Comparison of ENCODE assay signal across 26 mouse cellular contexts in the genomic region with DNA sequence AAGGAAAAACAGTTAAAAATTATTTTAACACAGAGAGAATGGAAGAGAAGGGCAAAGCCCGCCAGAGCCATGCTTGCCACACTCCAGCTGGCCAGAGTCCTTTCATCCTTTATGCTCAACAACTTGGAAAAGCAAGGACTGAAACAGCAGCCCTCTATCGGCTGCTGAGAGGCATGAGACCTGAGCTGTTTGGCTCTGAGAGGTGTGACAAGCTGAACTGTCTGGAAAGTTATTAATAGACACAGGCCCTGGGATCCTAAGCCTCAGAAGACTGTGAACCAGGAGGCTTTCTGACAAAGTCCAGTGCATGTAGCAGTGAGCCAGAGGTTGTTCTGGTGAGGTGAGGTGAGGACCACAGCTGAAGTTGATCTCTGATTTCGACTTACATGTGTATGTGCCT. TPM values are rescaled to one million over a fixed set of nuclear protein-coding genes. Genes with fewer than 3 reads are reported as not detected.
DNase-seq lines count a peak whose midpoint lies in the region; ATAC-seq and TF ChIP-seq lines count a peak whose summit lies in the region.
"Had no signal": no experiment of that assay in that cellular context is flagged by ENCODE, and none has a peak within 500 bp of the region (broad histone marks: within the 10 kb centered on the region; RNA-seq: fewer than 3 reads in every experiment).

No protein-coding gene starts in this region.

- H3K9me3 ChIP-seq in forebrain, embryonic 13.5 days (replicated peaks), result no peaks in the 10 kb centered on the region
- H3K9me3 ChIP-seq in forebrain, postnatal 0 days (ENCODE audit: low read length), result no peaks in the 10 kb centered on the region
- H3K9me3 ChIP-seq in kidney, embryonic 15.5 days (replicated peaks), result no peaks in the 10 kb centered on the region
- no peaks in the 10 kb centered on the region for H3K9me3 ChIP-seq in heart, embryonic 12.5 days (replicated peaks)
- H3K9me3 ChIP-seq in liver, embryonic 12.5 days (replicated peaks), result no peaks in the 10 kb centered on the region
- H3K9me3 ChIP-seq: embryonic facial prominence, embryonic 10.5 days; G1E; lung, embryonic 15.5 days had no signal

- H3K4me2 ChIP-seq in forebrain, embryonic 13.5 days, result peak overlapping the region; percentile 97; the same call in 1 of the 2 replicates
- no peak overlapping the region for H3K4me2 ChIP-seq in forebrain, postnatal 0 days (ENCODE audit: low read depth)
- no peak overlapping the region for H3K4me2 ChIP-seq in kidney, embryonic 15.5 days
- 0 out of 2 replicates have a peak overlapping the region, but pooled peaks have one; percentile 2 for H3K4me2 ChIP-seq in heart, embryonic 12.5 days
- H3K4me2 ChIP-seq in liver, embryonic 12.5 days, result no peak overlapping the region
- H3K4me2 ChIP-seq: liver, embryonic 11.5 days; lung, embryonic 15.5 days had no signal

- no peak overlapping the region for H3K9ac ChIP-seq in forebrain, embryonic 13.5 days
- H3K9ac ChIP-seq in forebrain, postnatal 0 days, result no peak overlapping the region
- no peak overlapping the region for H3K9ac ChIP-seq in kidney, embryonic 15.5 days
- H3K9ac ChIP-seq in heart, embryonic 12.5 days, result no peak overlapping the region
- no peak overlapping the region for H3K9ac ChIP-seq in liver, embryonic 12.5 days
- H3K9ac ChIP-seq: lung, embryonic 15.5 days had no signal

- 66% methylated on average over 3 of the region's 3 CpGs for WGBS in forebrain, embryonic 13.5 days
- 63% methylated on average over 3 of the region's 3 CpGs for WGBS in forebrain, postnatal 0 days
- 83% methylated on average over 3 of the region's 3 CpGs for WGBS in kidney, embryonic 15.5 days
- WGBS in heart, embryonic 12.5 days, result 36% methylated on average over 3 of the region's 3 CpGs
- WGBS in liver, embryonic 12.5 days (ENCODE audit: insufficient replicate concordance), result 80% methylated on average over 3 of the region's 3 CpGs

- intact Hi-C loops in left cerebral cortex, postnatal 10 days (cut with DNase I), result no loop called here

- no peak for DNase-seq in forebrain, postnatal 0 days
- DNase-seq in kidney, adult 9 months, result peak; percentile 24
- peak; percentile 44 for DNase-seq in heart, postnatal 4 days
- no peak for DNase-seq in left cerebral cortex, postnatal 10 days (ENCODE audit: extremely low spot score in 1 of 2, low spot score in 2 of 2)
- DNase-seq: adrenal gland, adult 8-10 months; cerebellum, adult 11-12 months; cerebellum, postnatal 25 days; gastrocnemius, postnatal 36 days; kidney, adult 18-20 months; kidney, postnatal 4 days; left cerebral cortex, postnatal 4 days; midbrain, embryonic 14.5 days; right cerebral cortex, adult 18-20 months; thymus, adult 18-20 months had no signal

- H3K4me3 ChIP-seq in forebrain, embryonic 13.5 days, result no peak overlapping the region
- no peak overlapping the region for H3K4me3 ChIP-seq in forebrain, postnatal 0 days (ENCODE audit: low read depth, low read length)
- no peak overlapping the region for H3K4me3 ChIP-seq in kidney, embryonic 15.5 days (replicated peaks)
- H3K4me3 ChIP-seq in heart, embryonic 12.5 days, result no peak overlapping the region
- no peak overlapping the region for H3K4me3 ChIP-seq in liver, embryonic 12.5 days
- H3K4me3 ChIP-seq: embryonic facial prominence, embryonic 10.5 days; lung, embryonic 15.5 days had no signal

- no peaks in the 10 kb centered on the region for H3K36me3 ChIP-seq in forebrain, embryonic 13.5 days (ENCODE audit: poor library complexity, severe bottlenecking)
- H3K36me3 ChIP-seq in forebrain, postnatal 0 days (ENCODE audit: insufficient read depth), result no peaks in the 10 kb centered on the region
- no peaks in the 10 kb centered on the region for H3K36me3 ChIP-seq in kidney, embryonic 15.5 days
- no peaks in the 10 kb centered on the region for H3K36me3 ChIP-seq in heart, embryonic 12.5 days
- H3K36me3 ChIP-seq in liver, embryonic 12.5 days, result no peaks in the 10 kb centered on the region
- H3K36me3 ChIP-seq: embryonic facial prominence, embryonic 10.5 days; lung, embryonic 15.5 days had no signal

- H3K27ac ChIP-seq in forebrain, embryonic 13.5 days, result no peak overlapping the region
- no peak overlapping the region for H3K27ac ChIP-seq in forebrain, postnatal 0 days (ENCODE audit: low read depth, low read length)
- no peak overlapping the region for H3K27ac ChIP-seq in kidney, embryonic 15.5 days
- H3K27ac ChIP-seq in heart, embryonic 12.5 days (ENCODE audit: poor library complexity, severe bottlenecking), result peak overlapping the region; percentile 78
- H3K27ac ChIP-seq in liver, embryonic 12.5 days, result no peak overlapping the region
- H3K27ac ChIP-seq: embryonic facial prominence, embryonic 10.5 days; lung, embryonic 15.5 days had no signal

- no peaks in the 10 kb centered on the region for H3K27me3 ChIP-seq in forebrain, embryonic 13.5 days
- no peaks in the 10 kb centered on the region for H3K27me3 ChIP-seq in forebrain, postnatal 0 days (ENCODE audit: insufficient read depth, low read length)
- H3K27me3 ChIP-seq in kidney, embryonic 15.5 days, result no peaks in the 10 kb centered on the region
- H3K27me3 ChIP-seq in heart, embryonic 12.5 days (replicated peaks), result no peaks in the 10 kb centered on the region
- H3K27me3 ChIP-seq in liver, embryonic 12.5 days (replicated peaks), result no peaks in the 10 kb centered on the region
- H3K27me3 ChIP-seq: lung, embryonic 15.5 days had no signal

- peaks cover 30% of the 10 kb centered on the region for H3K4me1 ChIP-seq in forebrain, embryonic 13.5 days
- no peaks in the 10 kb centered on the region for H3K4me1 ChIP-seq in forebrain, postnatal 0 days (ENCODE audit: insufficient read depth)
- H3K4me1 ChIP-seq in kidney, embryonic 15.5 days, result peaks cover 22% of the 10 kb centered on the region
- peaks cover 24% of the 10 kb centered on the region for H3K4me1 ChIP-seq in heart, embryonic 12.5 days (replicated peaks)
- H3K4me1 ChIP-seq in liver, embryonic 12.5 days, result peaks cover 32% of the 10 kb centered on the region

- no peak for TF ChIP-seq CTCF in forebrain, postnatal 0 days (IDR thresholded peaks at IDR 0.05; ENCODE audit: low read depth)

- ATAC-seq in forebrain, embryonic 13.5 days, result no peak
- no peak for ATAC-seq in forebrain, postnatal 0 days
- no peak for ATAC-seq in kidney, embryonic 15.5 days (replicated peaks; ENCODE audit: low FRiP score)
- no peak for ATAC-seq in heart, embryonic 12.5 days (ENCODE audit: insufficient number of reproducible peaks, low FRiP score)
- no peak for ATAC-seq in liver, embryonic 12.5 days
- ATAC-seq: CD4-positive, CD25-positive, alpha-beta regulatory T cell, adult 4 months; forebrain, embryonic 16.5 days; hindbrain, embryonic 16.5 days had no signal

RNA-seq across cellular contexts. Expression of gene Lrrc20, which starts 2.0 kb away (rescaled TPM):
- polyA plus RNA-seq in forebrain, embryonic 13.5 days (2015; fragmentation: Nextera tagmentation; extraction: Ambion mirVana), result 16.4 and 17.5 TPM in 2 replicates
- 16.8 and 19.5 TPM in 2 replicates for total RNA-seq in forebrain, postnatal 0 days (2014; rRNA removed)
- 15.9 and 16.0 TPM in 2 replicates for polyA plus RNA-seq in forebrain, postnatal 0 days (2015; fragmentation: Nextera tagmentation; extraction: Ambion mirVana)
- polyA plus RNA-seq in kidney, embryonic 15.5 days (2015; fragmentation: Nextera tagmentation; extraction: Ambion mirVana), result 8.1 and 8.4 TPM in 2 replicates
- 12.6 and 13.3 TPM in 2 replicates for polyA plus RNA-seq in heart, embryonic 12.5 days (2016; fragmentation: Nextera tagmentation; extraction: Ambion mirVana)
- 10 to 100 TPM; 16.4 to 17.1 TPM for total RNA-seq in heart, postnatal 4 days (2021)
- 10 to 100 TPM; 13.2 to 15.0 TPM for total RNA-seq in left cerebral cortex, postnatal 10 days (2021)
- 9.1 and 10.2 TPM in 2 replicates for polyA plus RNA-seq in liver, embryonic 12.5 days (2016; fragmentation: Nextera tagmentation; extraction: Ambion mirVana)

RNA-seq across cellular contexts. Expression of gene Eif4ebp2, which starts 21.2 kb away (rescaled TPM):
- polyA plus RNA-seq in forebrain, embryonic 13.5 days (2015; fragmentation: Nextera tagmentation; extraction: Ambion mirVana), result 96.4 and 102 TPM in 2 replicates
- 14.6 and 18.6 TPM in 2 replicates for total RNA-seq in forebrain, postnatal 0 days (2014; rRNA removed)
- polyA plus RNA-seq in forebrain, postnatal 0 days (2015; fragmentation: Nextera tagmentation; extraction: Ambion mirVana), result 42.3 and 49.1 TPM in 2 replicates
- 69.4 and 70.0 TPM in 2 replicates for polyA plus RNA-seq in kidney, embryonic 15.5 days (2015; fragmentation: Nextera tagmentation; extraction: Ambion mirVana)
- polyA plus RNA-seq in heart, embryonic 12.5 days (2016; fragmentation: Nextera tagmentation; extraction: Ambion mirVana), result 49.7 and 52.7 TPM in 2 replicates
- 10 to 100 TPM; 95.4 to 95.9 TPM for total RNA-seq in heart, postnatal 4 days (2021)
- 10 to 100 TPM; 42.1 to 46.1 TPM for total RNA-seq in left cerebral cortex, postnatal 10 days (2021)
- 55.2 and 57.6 TPM in 2 replicates for polyA plus RNA-seq in liver, embryonic 12.5 days (2016; fragmentation: Nextera tagmentation; extraction: Ambion mirVana)

RNA-seq across cellular contexts. Expression of gene Nodal, which starts 55.9 kb away (rescaled TPM):
- polyA plus RNA-seq in forebrain, embryonic 13.5 days (2015; fragmentation: Nextera tagmentation; extraction: Ambion mirVana), result 0.08 TPM in 1 of 2 replicates, not detected in the other
- 0.54 TPM in 1 of 2 replicates, not detected in the other for total RNA-seq in forebrain, postnatal 0 days (2014; rRNA removed)
- 0.13 and 0.16 TPM in 2 replicates for polyA plus RNA-seq in forebrain, postnatal 0 days (2015; fragmentation: Nextera tagmentation; extraction: Ambion mirVana)
- polyA plus RNA-seq in kidney, embryonic 15.5 days (2015; fragmentation: Nextera tagmentation; extraction: Ambion mirVana), result 0.38 and 0.42 TPM in 2 replicates
- not detected in 2 replicates for polyA plus RNA-seq in heart, embryonic 12.5 days (2016; fragmentation: Nextera tagmentation; extraction: Ambion mirVana)
- total RNA-seq in heart, postnatal 4 days (2021), result under 1 TPM; 0.24 to 0.32 TPM
- under 1 TPM; 0.15 to 0.39 TPM for total RNA-seq in left cerebral cortex, postnatal 10 days (2021)
- polyA plus RNA-seq in liver, embryonic 12.5 days (2016; fragmentation: Nextera tagmentation; extraction: Ambion mirVana), result 0.31 and 0.37 TPM in 2 replicates
- total RNA-seq: adrenal gland, adult 8-10 months; G1E had no signal
- polyA plus RNA-seq: CD4-positive, CD25-positive, alpha-beta regulatory T cell, adult 4 months; embryonic facial prominence, embryonic 10.5 days; G1E; midbrain, embryonic 14.5 days; stomach, embryonic 14.5 days had no signal

Comparison
In these comparisons a context has a peak if more than half of its experiments do, and no peak if none do; other contexts are left out.
1. H3K4me2 ChIP-seq: peak in forebrain, embryonic 13.5 days (single experiment) and heart, embryonic 12.5 days (single experiment); none in forebrain, postnatal 0 days (single experiment), kidney, embryonic 15.5 days (single experiment) and liver, embryonic 12.5 days (single experiment).
2. DNase-seq: peak in kidney, adult 9 months (single experiment) and heart, postnatal 4 days (single experiment); none in forebrain, postnatal 0 days (single experiment) and left cerebral cortex, postnatal 10 days (0 of 2).